Mouse (Mus musculus) C2C12 (cell line): ENCODE results near the gene Cds1. TPM values are rescaled to one million over a fixed set of nuclear protein-coding genes. Genes with fewer than 3 reads are reported as not detected.

Source experiments
- H3K27me3 ChIP-seq: one replicate; pipeline ENCODE4 v1.6.1; 2011; ENCODE audit not compliant: control insufficient read depth, insufficient read depth, insufficient read length
- H3K36me3 ChIP-seq: one replicate; pipeline ENCODE4 v1.6.1; 2011; ENCODE audit not compliant: control insufficient read depth, insufficient read depth
- H3K4me3 ChIP-seq: one replicate; pipeline ENCODE4 v1.5.1; 2011; ENCODE audit warnings: mild to moderate bottlenecking, control low read depth; ENCODE audit not compliant: poor library complexity, insufficient read depth, severe bottlenecking
- H3K79me2 ChIP-seq: one replicate; pipeline ENCODE4 v1.6.1; 2011; ENCODE audit not compliant: control insufficient read depth, insufficient read depth
- H3K79me3 ChIP-seq: one replicate; pipeline ENCODE4 v1.6.1; 2011; ENCODE audit warnings: low read depth, control low read depth
- H3ac ChIP-seq: one replicate; pipeline ENCODE3; 2011; ENCODE audit warnings: low read depth; ENCODE audit not compliant: control insufficient read depth, insufficient read length
- CEBPB ChIP-seq: IDR thresholded peaks from one replicate; pipeline ENCODE4 v1.6.1; 2011; ENCODE audit warnings: low read depth, mild to moderate bottlenecking, control low read depth, moderate library complexity
- CTCF ChIP-seq: IDR thresholded peaks from one replicate; pipeline ENCODE4 v1.5.1; 2011; ENCODE audit not compliant: control insufficient read depth, insufficient read depth, insufficient read length
- FOSL1 ChIP-seq: IDR thresholded peaks from one replicate; pipeline ENCODE4 v1.8.0; 2011; ENCODE audit warnings: mild to moderate bottlenecking, low read length; ENCODE audit not compliant: poor library complexity, insufficient read depth, severe bottlenecking
- MAX ChIP-seq: IDR thresholded peaks from one replicate; pipeline ENCODE4 v1.6.1; 2011; ENCODE audit warnings: mild to moderate bottlenecking, control low read depth
- MYOD1 ChIP-seq: IDR thresholded peaks from one replicate; pipeline ENCODE4 v1.6.1; 2011; ENCODE audit warnings: low read depth; ENCODE audit not compliant: control insufficient read depth, insufficient read length
- MYOG ChIP-seq: IDR thresholded peaks from one replicate; pipeline ENCODE4 v1.6.1; 2011; ENCODE audit not compliant: control insufficient read depth, insufficient read length; ENCODE audit errors: extremely low read depth
- USF1 ChIP-seq: IDR thresholded peaks from one replicate; pipeline ENCODE4 v1.6.1; 2011; ENCODE audit warnings: low read depth, mild to moderate bottlenecking, control low read depth, moderate library complexity
- polyA plus RNA-seq: library from polyadenylated mRNA; unstranded; fragments of >200 nt; fragmentation: generic; extraction: Trizol; gene quantifications from one replicate; pipeline ENCODE4 v1.2.1, GENCODE M21; 2012; ENCODE audit warnings: missing spikeins

Gene Cds1
- polyA plus RNA-seq, 1 experiment: not detected

DNA sequence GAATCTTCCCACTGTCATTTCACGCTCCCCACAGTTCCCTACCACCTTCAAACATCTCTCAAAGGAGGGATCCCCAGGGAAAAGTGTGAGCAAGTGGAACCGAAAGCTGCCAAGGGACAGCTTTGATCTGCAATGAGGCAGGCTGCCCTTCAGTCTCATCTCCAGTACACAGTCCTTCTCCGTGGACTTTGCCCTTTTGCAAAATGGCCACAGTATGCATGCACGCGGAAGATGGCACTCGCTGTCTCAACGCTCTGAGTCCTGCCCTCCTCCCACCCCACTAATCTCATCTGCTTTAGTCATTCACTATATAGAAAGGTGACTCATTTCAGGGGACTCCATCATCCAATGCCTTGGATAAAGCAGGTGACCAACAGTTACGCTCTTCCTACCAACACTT is 81.0 kb downstream of the Cds1 start:
- Histone ChIP-seq H3K27me3 (no peaks in the 10 kb centered on the region), H3K79me3 (no peaks in the 10 kb centered on the region), H3K79me2 (no peaks in the 10 kb centered on the region), H3K4me3 (no peak overlapping the region), H3ac (no peak overlapping the region), H3K36me3 (peaks cover 65% of the 10 kb centered on the region)
- no peak for TF ChIP-seq MAX
- TF ChIP-seq USF1: no peak

DNA sequence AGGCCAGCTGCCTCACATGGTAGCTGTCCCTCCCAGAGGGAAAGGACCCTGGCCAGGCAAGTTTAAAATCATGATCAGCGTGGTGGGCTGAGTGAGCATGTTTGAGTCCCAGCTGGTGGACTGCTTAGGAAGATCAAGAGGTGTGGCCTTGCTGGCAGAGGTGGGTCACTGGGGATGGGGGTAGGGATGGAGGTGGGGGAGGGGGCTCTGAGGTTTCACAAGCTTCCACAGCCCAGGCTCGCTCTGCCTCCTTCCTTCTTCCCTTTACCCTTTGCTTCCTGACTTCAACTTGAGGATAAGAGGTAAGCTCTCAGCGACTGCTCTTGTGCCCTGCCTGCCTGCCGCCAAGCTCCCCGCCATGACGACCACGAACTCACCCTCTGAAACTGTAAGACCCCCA is 82.4 kb downstream of the Cds1 start:
- H3K4me3 ChIP-seq: no peak overlapping the region
- no peak overlapping the region for H3ac ChIP-seq
- no peaks in the 10 kb centered on the region for H3K79me2 ChIP-seq
- no peaks in the 10 kb centered on the region for H3K79me3 ChIP-seq
- no peaks in the 10 kb centered on the region for H3K27me3 ChIP-seq
- H3K36me3 ChIP-seq: peaks cover 62% of the 10 kb centered on the region
- TF ChIP-seq MYOD1 (no peak), CTCF (no peak), MYOG (no peak), FOSL1 (no peak), CEBPB (no peak), MAX (no peak), USF1 (no peak)

GRCm38 (mm10) chr5:101847762-101848161 is 82.8 kb downstream of the Cds1 start:
- Histone ChIP-seq H3ac (no peak overlapping the region), H3K4me3 (no peak overlapping the region), H3K27me3 (no peaks in the 10 kb centered on the region), H3K36me3 (peaks cover 59% of the 10 kb centered on the region), H3K79me2 (no peaks in the 10 kb centered on the region), H3K79me3 (no peaks in the 10 kb centered on the region)
- TF ChIP-seq CTCF: no peak
- no peak for TF ChIP-seq CEBPB
- TF ChIP-seq FOSL1: no peak
- TF ChIP-seq MAX: no peak
- TF ChIP-seq MYOG: no peak

GRCm38 (mm10) chr5:101851133-101851532 is 86.2 kb downstream of the Cds1 start:
- Histone ChIP-seq H3K4me3 (no peak overlapping the region), H3K79me3 (no peaks in the 10 kb centered on the region), H3K27me3 (no peaks in the 10 kb centered on the region), H3K36me3 (peaks cover 54% of the 10 kb centered on the region), H3K79me2 (no peaks in the 10 kb centered on the region), H3ac (no peak overlapping the region)
- TF ChIP-seq USF1: no peak
- no peak for TF ChIP-seq MYOD1
- no peak for TF ChIP-seq CTCF
- TF ChIP-seq MAX: no peak
- no peak for TF ChIP-seq MYOG
- no peak for TF ChIP-seq CEBPB
- no peak for TF ChIP-seq FOSL1

GRCm38 (mm10) chr5:101852116-101852680 is 87.3 kb downstream of the Cds1 start:
- no peaks in the 10 kb centered on the region for H3K79me2 ChIP-seq
- no peaks in the 10 kb centered on the region for H3K27me3 ChIP-seq
- peaks cover 48% of the 10 kb centered on the region for H3K36me3 ChIP-seq
- H3ac ChIP-seq: no peak overlapping the region
- H3K79me3 ChIP-seq: no peaks in the 10 kb centered on the region
- TF ChIP-seq MYOD1 (no peak), FOSL1 (no peak), CTCF (no peak), CEBPB (no peak), MYOG (no peak), MAX (no peak), USF1 (no peak)
- H3K4me3 ChIP-seq: no peak overlapping the region

DNA sequence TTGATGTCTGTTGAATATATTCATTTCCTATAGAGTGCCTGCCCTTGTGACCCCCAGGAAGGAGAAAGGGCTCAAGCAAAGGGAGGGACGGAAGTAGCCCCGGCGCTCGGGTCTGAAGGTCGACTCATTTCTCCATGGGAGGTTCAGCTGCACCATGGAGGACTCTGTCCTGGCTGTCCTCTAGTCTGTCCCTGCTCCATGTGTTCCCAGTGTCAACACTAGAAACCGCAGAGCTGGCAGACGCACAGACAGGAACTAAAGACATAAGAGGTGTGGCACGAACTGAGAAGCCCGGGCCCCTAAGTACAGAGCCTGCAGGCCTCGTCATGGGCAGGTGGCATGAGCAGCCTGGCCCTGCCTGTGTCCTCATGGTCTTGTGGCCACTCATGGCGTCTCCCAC is 89.2 kb downstream of the Cds1 start:
- Histone ChIP-seq H3K79me3 (no peaks in the 10 kb centered on the region), H3ac (no peak overlapping the region), H3K79me2 (no peaks in the 10 kb centered on the region), H3K4me3 (no peak overlapping the region), H3K27me3 (no peaks in the 10 kb centered on the region), H3K36me3 (peaks cover 46% of the 10 kb centered on the region)
- no peak for TF ChIP-seq MYOD1
